Mouse (Mus musculus) liver, embryonic 14 days (tissue): ENCODE measurements around the gene Clec4n. TPM values are rescaled to one million over a fixed set of nuclear protein-coding genes. Genes with fewer than 3 reads are reported as not detected.

ENCODE experiments used
- polyA plus RNA-seq: library from polyadenylated mRNA; depleted of rRNA; stranded (reverse); fragments of >200 nt; gene quantifications from 2 replicates; pipeline ENCODE4 v1.2.3, GENCODE M21; 2012; rRNA removed

Clec4n gene
- polyA plus RNA-seq: 5.4 and 7.8 TPM in 2 replicates

DNA sequence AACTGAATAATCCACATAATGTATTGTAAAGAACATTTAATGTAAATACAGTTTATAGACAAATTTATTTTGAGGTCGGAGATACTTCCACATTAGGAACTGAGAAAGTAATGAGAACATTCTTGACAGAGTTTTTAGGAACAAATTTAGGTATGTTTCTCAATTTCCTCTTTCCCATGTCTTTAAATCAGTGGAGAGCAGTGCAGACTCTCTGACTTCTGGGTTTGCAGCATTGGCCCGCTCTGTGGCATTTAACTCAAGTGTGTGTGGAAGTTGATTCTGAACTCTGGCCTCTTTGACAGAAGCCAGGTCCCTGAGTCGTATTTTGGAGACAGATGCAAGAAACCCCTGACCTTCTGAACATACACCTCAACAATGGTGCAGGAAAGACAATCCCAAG is at the start of gene Clec4n:
Gene Clec4n (plus strand): TSS at position 200 of the 400 bp plus-strand sequence.

DNA sequence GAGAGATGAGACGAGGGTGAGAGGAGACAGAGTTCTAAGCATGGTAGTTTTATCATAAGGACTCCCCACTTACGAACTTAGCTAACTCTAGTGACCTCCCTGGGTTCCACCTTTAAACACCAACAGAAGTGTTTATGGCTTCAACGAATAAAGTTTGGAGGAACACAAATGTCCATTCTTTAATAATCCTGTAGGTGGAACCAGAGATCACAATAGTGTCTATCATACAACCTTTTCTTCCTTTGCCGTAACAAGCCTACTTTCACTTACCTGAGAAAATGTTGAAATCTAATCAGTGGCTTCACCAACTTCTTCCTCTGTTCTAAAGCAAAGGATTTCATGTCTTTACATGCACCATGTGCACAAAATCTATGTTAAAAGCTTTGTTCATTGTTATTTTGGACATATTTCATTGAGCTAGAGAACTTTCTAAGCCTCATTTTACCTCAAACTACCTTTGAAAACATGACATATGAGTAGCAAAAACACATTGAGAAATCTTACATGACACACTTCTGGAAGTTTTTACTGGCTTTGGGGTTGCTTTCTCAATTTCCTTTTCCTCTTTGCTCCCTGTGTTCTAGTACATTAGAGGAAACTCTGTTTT is 32.0 kb downstream of the Clec4n start, which contains the start of gene Clec4d:
Gene Clec4d (plus strand): TSS at position 557 of the 607 bp plus-strand sequence.

DNA sequence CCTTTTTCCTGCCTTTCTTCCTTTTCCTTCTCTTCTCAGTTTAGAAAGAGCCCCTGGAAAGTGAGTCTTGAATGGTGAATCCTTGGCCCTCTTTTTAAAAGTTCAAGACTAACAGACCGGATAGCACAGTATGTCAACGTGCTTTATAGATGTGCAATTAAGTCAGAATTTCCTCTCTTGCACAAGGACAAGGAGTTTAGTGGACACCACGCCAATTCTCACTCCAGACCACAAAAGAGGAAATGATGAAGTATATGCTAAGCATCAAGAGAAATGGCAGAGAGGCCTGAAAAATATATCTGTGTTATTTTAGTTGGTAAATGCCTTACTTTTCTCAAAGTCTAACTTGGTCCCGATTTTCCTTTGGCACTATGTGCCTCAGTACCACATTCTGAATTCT is 60.1 kb downstream of the Clec4n start, which contains the start of gene Clec4e:
Gene Clec4e (minus strand): TSS at position 118 of the 400 bp plus-strand sequence.

Other genes starting within 250 kb of the Clec4n start
- gene Clec4a4, start 239.5 kb upstream of the Clec4n start, polyA plus RNA-seq: not detected in 2 replicates
- 0.07 TPM in 1 of 2 replicates, not detected in the other for gene Clec4b1, start 179.9 kb upstream of the Clec4n start, polyA plus RNA-seq
- 2.6 and 4.5 TPM in 2 replicates for gene Clec4a2, start 123.4 kb upstream of the Clec4n start, polyA plus RNA-seq
- 0.09 and 0.12 TPM in 2 replicates for gene Clec4b2, start 57.0 kb upstream of the Clec4n start, polyA plus RNA-seq
- gene Clec4d, start 32.3 kb downstream of the Clec4n start, polyA plus RNA-seq: 0.44 and 0.51 TPM in 2 replicates
- gene Clec4e, start 60.0 kb downstream of the Clec4n start, polyA plus RNA-seq: 0.48 TPM in 2 replicates
- gene Vmn2r19, start 78.5 kb downstream of the Clec4n start, polyA plus RNA-seq: not detected in 2 replicates
- under 0.01 TPM in 2 replicates for gene Vmn2r20, start 188.3 kb downstream of the Clec4n start, polyA plus RNA-seq